ENCODE assay signal across 15 mouse cellular contexts in the genomic region with DNA sequence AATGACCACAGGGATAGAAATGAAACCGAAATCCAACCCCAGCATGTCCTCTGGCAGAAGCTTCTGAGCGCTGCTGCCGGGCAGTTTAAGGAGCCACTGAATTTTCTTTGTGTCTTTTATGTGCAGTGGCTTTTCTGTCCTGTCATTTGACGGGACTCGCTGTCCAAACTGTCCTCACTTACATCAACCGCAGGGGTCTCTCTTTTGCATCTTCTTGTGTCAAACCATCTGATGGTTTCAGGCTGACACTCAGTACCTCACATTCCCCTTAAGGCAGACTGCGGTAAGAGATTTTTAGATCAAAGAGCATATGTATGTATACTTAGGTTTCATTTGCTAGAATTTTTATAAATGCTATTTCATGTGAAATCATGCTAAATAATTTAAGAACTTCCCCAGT.
"Had no signal": no experiment of that assay in that cellular context is flagged by ENCODE, and none has a peak within 500 bp of the region (broad histone marks: within the 10 kb centered on the region; RNA-seq: fewer than 3 reads in every experiment).

No protein-coding gene starts in this region.

- H3K4me2 ChIP-seq: liver, embryonic 11.5 days; liver, embryonic 15.5 days; lung, embryonic 15.5 days; neural tube, embryonic 12.5 days had no signal

- H3K9me3 ChIP-seq: limb, embryonic 10.5 days; liver, embryonic 15.5 days; lung, embryonic 15.5 days; neural tube, embryonic 12.5 days had no signal

- H3K36me3 ChIP-seq: limb, embryonic 10.5 days; liver, embryonic 15.5 days; lung, embryonic 15.5 days; neural tube, embryonic 12.5 days had no signal

- H3K9ac ChIP-seq: liver, embryonic 15.5 days; lung, embryonic 15.5 days; neural tube, embryonic 12.5 days had no signal

- H3K4me1 ChIP-seq: liver, embryonic 15.5 days; lung, embryonic 15.5 days; megakaryocyte, embryonic 14.5 days; neural tube, embryonic 12.5 days had no signal

- ATAC-seq: inflammation-experienced regulatory T-cells, adult 6 months; intestine, postnatal 0 days had no signal

- DNase-seq: kidney, adult 8-10 months; lung, postnatal 14 days; retina, postnatal 1 day; right cerebral cortex, postnatal 14 days; thymus, postnatal 36 days had no signal

- H3K4me3 ChIP-seq: layer of hippocampus, adult 2 months; limb, embryonic 10.5 days; liver, embryonic 15.5 days; lung, embryonic 15.5 days; megakaryocyte, embryonic 14.5 days; neural tube, embryonic 12.5 days had no signal

- H3K27ac ChIP-seq: layer of hippocampus, adult 2 months; limb, embryonic 10.5 days; liver, embryonic 15.5 days; lung, embryonic 15.5 days; macrophage; neural tube, embryonic 12.5 days had no signal

- H3K27me3 ChIP-seq: liver, embryonic 15.5 days; lung, embryonic 15.5 days; megakaryocyte, embryonic 14.5 days; neural tube, embryonic 12.5 days had no signal
